Mouse (Mus musculus): ENCODE measurements at regions not wholly inside any gene's neighbourhood (a gene's known extent, or its start where the extent isn't known, plus 50 kb on each side); places are given as distances from the start of the nearest gene placed in this dataset.

- no peak for DNase-seq (ENCODE audit: low spot score)
- Histone ChIP-seq H3K9ac (replicated peaks; ENCODE audit: low read length, poor library complexity, severe bottlenecking) (no peak overlapping the region), H3K36me3 (ENCODE audit: insufficient read depth, low read length) (no peaks in the 10 kb centered on the region), H3K27ac (ENCODE audit: low read depth, low read length) (no peak overlapping the region), H3K4me1 (ENCODE audit: insufficient read depth, low read length) (no peaks in the 10 kb centered on the region), H3K27me3 (ENCODE audit: insufficient read depth, low read length) (no peaks in the 10 kb centered on the region), H3K4me3 (ENCODE audit: low read depth, low read length) (no peak overlapping the region), H3K9me3 (ENCODE audit: low read length) (no peaks in the 10 kb centered on the region), H3K4me2 (ENCODE audit: low read depth, low read length, poor library complexity, severe bottlenecking) (no peak overlapping the region)
- 78% methylated on average over 5 of the region's 5 CpGs for WGBS
- TF ChIP-seq CTCF (IDR thresholded peaks at IDR 0.05), result no peak
- ATAC-seq (ENCODE audit: low FRiP score), result no peak
Measured at GRCm38 (mm10) chrX:60773645-60774044, 119.6 kb downstream of the Sox3 start.

GRCm38 (mm10) chrX:60772439-60772838, 120.8 kb downstream of the Sox3 start:
- TF ChIP-seq CTCF (IDR thresholded peaks at IDR 0.05), result no peak
- H3K27me3 ChIP-seq (ENCODE audit: insufficient read depth, low read length), result no peaks in the 10 kb centered on the region
- DNase-seq (ENCODE audit: low spot score), result no peak
- no peak for ATAC-seq (ENCODE audit: low FRiP score)
- H3K9ac ChIP-seq (replicated peaks; ENCODE audit: low read length, poor library complexity, severe bottlenecking), result no peak overlapping the region
- H3K36me3 ChIP-seq (ENCODE audit: insufficient read depth, low read length), result no peaks in the 10 kb centered on the region
- H3K4me2 ChIP-seq (ENCODE audit: low read depth, low read length, poor library complexity, severe bottlenecking), result no peak overlapping the region
- H3K9me3 ChIP-seq (ENCODE audit: low read length), result no peaks in the 10 kb centered on the region
- WGBS, result 46% methylated on average over 1 of the region's 1 CpGs
- H3K4me3 ChIP-seq (ENCODE audit: low read depth, low read length), result no peak overlapping the region
- H3K27ac ChIP-seq (ENCODE audit: low read depth, low read length), result no peak overlapping the region
- no peaks in the 10 kb centered on the region for H3K4me1 ChIP-seq (ENCODE audit: insufficient read depth, low read length)

- 31% methylated on average over 5 of the region's 5 CpGs for WGBS
- Histone ChIP-seq H3K9ac (replicated peaks; ENCODE audit: low read length, poor library complexity, severe bottlenecking) (no peak overlapping the region), H3K9me3 (ENCODE audit: low read length) (no peaks in the 10 kb centered on the region), H3K27me3 (ENCODE audit: insufficient read depth, low read length) (no peaks in the 10 kb centered on the region), H3K4me2 (ENCODE audit: low read depth, low read length, poor library complexity, severe bottlenecking) (no peak overlapping the region), H3K4me1 (ENCODE audit: insufficient read depth, low read length) (no peaks in the 10 kb centered on the region), H3K4me3 (ENCODE audit: low read depth, low read length) (no peak overlapping the region), H3K27ac (ENCODE audit: low read depth, low read length) (no peak overlapping the region), H3K36me3 (ENCODE audit: insufficient read depth, low read length) (no peaks in the 10 kb centered on the region)
- ATAC-seq (ENCODE audit: low FRiP score) (no peak), DNase-seq (ENCODE audit: low spot score) (peak; percentile 14)
- no peak for TF ChIP-seq CTCF (IDR thresholded peaks at IDR 0.05)
Measured at GRCm38 (mm10) chrX:60750456-60750855, 142.8 kb downstream of the Sox3 start.

GRCm38 (mm10) chrX:60743971-60744370, 149.3 kb downstream of the Sox3 start:
- Histone ChIP-seq H3K9ac (replicated peaks; ENCODE audit: low read length, poor library complexity, severe bottlenecking) (no peak overlapping the region), H3K4me1 (ENCODE audit: insufficient read depth, low read length) (no peaks in the 10 kb centered on the region), H3K4me3 (ENCODE audit: low read depth, low read length) (no peak overlapping the region), H3K9me3 (ENCODE audit: low read length) (no peaks in the 10 kb centered on the region), H3K27ac (ENCODE audit: low read depth, low read length) (no peak overlapping the region), H3K36me3 (ENCODE audit: insufficient read depth, low read length) (no peaks in the 10 kb centered on the region), H3K4me2 (ENCODE audit: low read depth, low read length, poor library complexity, severe bottlenecking) (no peak overlapping the region), H3K27me3 (ENCODE audit: insufficient read depth, low read length) (no peaks in the 10 kb centered on the region)
- no peak for ATAC-seq (ENCODE audit: low FRiP score)
- peak; percentile 5 for DNase-seq (ENCODE audit: low spot score)
- no peak for TF ChIP-seq CTCF (IDR thresholded peaks at IDR 0.05)
- 65% methylated on average over 3 of the region's 3 CpGs for WGBS

- Histone ChIP-seq H3K4me3 (ENCODE audit: low read depth, low read length) (no peak overlapping the region), H3K27me3 (ENCODE audit: insufficient read depth, low read length) (no peaks in the 10 kb centered on the region), H3K9me3 (ENCODE audit: low read length) (no peaks in the 10 kb centered on the region), H3K36me3 (ENCODE audit: insufficient read depth, low read length) (no peaks in the 10 kb centered on the region), H3K4me1 (ENCODE audit: insufficient read depth, low read length) (no peaks in the 10 kb centered on the region), H3K4me2 (ENCODE audit: low read depth, low read length, poor library complexity, severe bottlenecking) (no peak overlapping the region), H3K9ac (replicated peaks; ENCODE audit: low read length, poor library complexity, severe bottlenecking) (no peak overlapping the region), H3K27ac (ENCODE audit: low read depth, low read length) (no peak overlapping the region)
- TF ChIP-seq CTCF (IDR thresholded peaks at IDR 0.05), result no peak
- ATAC-seq (ENCODE audit: low FRiP score), result no peak
- peak; percentile 12 for DNase-seq (ENCODE audit: low spot score)
- 62% methylated on average over 3 of the region's 3 CpGs for WGBS
Measured at GRCm38 (mm10) chrX:60743020-60743707, 150.1 kb downstream of the Sox3 start.

- no peak for DNase-seq (ENCODE audit: low spot score)
- WGBS, result 20% methylated on average over 13 of the region's 13 CpGs
- Histone ChIP-seq H3K27ac (ENCODE audit: low read depth, low read length) (no peak overlapping the region), H3K36me3 (ENCODE audit: insufficient read depth, low read length) (no peaks in the 10 kb centered on the region), H3K9ac (replicated peaks; ENCODE audit: low read length, poor library complexity, severe bottlenecking) (no peak overlapping the region), H3K4me1 (ENCODE audit: insufficient read depth, low read length) (no peaks in the 10 kb centered on the region), H3K27me3 (ENCODE audit: insufficient read depth, low read length) (no peaks in the 10 kb centered on the region), H3K4me3 (ENCODE audit: low read depth, low read length) (no peak overlapping the region), H3K9me3 (ENCODE audit: low read length) (no peaks in the 10 kb centered on the region), H3K4me2 (ENCODE audit: low read depth, low read length, poor library complexity, severe bottlenecking) (peak overlapping the region; percentile 30; the same call in 1 of the 2 replicates)
- ATAC-seq (ENCODE audit: low FRiP score), result no peak
- TF ChIP-seq CTCF (IDR thresholded peaks at IDR 0.05), result no peak
Measured at GRCm38 (mm10) chrX:60719428-60720151, 127.1 kb upstream of the Atp11c start.
